In the genomic region with DNA sequence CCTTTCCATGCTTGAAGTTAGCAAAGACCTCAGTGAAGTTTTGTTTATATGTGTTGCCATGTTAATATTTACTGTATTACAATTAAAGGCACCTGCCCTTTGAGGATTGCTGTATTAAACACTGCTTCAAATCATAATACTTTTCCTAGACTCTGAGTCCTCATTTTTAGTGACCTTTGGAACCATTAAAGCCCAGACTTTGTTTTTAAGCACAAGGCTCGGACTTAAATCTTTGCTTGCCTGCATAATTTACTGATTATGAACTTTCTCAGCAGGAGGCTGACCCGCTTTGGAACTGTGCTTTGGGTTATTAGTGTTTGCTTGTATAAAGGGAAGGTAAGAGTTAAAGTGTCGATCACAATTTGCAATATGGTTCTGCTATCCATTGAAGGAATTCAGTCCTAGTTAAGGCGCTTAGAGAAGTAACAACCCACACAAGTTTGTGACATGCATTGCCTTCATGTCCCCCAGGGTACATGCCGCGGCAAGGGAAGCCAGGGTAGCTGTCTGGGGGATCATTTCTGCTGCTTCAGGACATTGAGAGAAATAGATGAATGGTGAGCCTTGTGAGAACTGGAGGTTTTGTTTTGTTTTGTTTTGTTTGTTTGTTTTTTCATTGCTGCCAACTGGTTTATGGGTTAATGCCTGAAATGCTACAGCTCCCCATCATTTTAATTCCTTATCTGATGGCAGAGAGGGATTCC, we compare ENCODE assay signal across 5 mouse cellular contexts.
"Had no signal": no experiment of that assay in that cellular context is flagged by ENCODE, and none has a peak within 500 bp of the region (broad histone marks: within the 10 kb centered on the region; RNA-seq: fewer than 3 reads in every experiment).

No protein-coding gene starts in this region.

- DNase-seq: layer of hippocampus, adult 9-11 months; liver; midbrain, embryonic 14.5 days; thymus, adult 18-20 months; thymus, postnatal 36 days had no signal
